Mouse (Mus musculus): ENCODE measurements around the gene Vegfb. TPM values are rescaled to one million over a fixed set of nuclear protein-coding genes. Genes with fewer than 3 reads are reported as not detected.
"Not testable (repeated sequence)": the region's sequence is repeated elsewhere in the genome, so short reads cannot be mapped to it uniquely, and the experiment has no call there.

Gene Vegfb
- total RNA-seq, 1 experiment from 2014 or later, result 9.2 TPM

DNA sequence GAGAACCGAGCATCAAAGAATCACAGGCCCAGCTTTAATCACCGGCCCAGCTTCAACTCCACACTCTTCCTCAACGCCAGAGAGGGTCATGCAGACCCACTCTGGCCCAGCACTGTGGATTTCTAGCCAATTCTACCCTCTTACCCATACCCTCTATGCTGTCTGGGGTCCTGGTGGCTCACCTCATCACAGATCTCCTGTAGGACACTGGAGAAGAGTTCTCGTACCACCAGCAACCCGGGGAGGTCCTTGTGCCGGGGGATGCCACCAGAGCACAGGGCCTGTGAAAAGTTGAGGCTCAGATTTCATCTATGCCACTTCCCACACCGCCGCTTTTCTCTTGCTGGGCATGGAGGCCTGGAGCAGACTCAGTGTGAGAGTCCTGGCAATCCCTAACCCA is 7.0 kb upstream of the Vegfb start:
- no peak for ATAC-seq (replicated peaks in 1 of 2; ENCODE audit: insufficient read depth in 1 of 2, low FRiP score in 2 of 2, low TSS enrichment in 1 of 2, low read depth in 1 of 2, poor library complexity in 2 of 2, severe bottlenecking in 2 of 2)

GRCm38 (mm10) chr19:6994002-6994401 is 6.6 kb upstream of the Vegfb start:
- ATAC-seq (replicated peaks in 1 of 2; ENCODE audit: insufficient read depth in 1 of 2, low FRiP score in 2 of 2, low TSS enrichment in 1 of 2, low read depth in 1 of 2, poor library complexity in 2 of 2, severe bottlenecking in 2 of 2), result no peak

- ATAC-seq (replicated peaks in 1 of 2; ENCODE audit: insufficient read depth in 1 of 2, low FRiP score in 2 of 2, low TSS enrichment in 1 of 2, low read depth in 1 of 2, poor library complexity in 2 of 2, severe bottlenecking in 2 of 2), result no peak
Observed at GRCm38 (mm10) chr19:6993011-6993770, 5.7 kb upstream of the Vegfb start.

DNA sequence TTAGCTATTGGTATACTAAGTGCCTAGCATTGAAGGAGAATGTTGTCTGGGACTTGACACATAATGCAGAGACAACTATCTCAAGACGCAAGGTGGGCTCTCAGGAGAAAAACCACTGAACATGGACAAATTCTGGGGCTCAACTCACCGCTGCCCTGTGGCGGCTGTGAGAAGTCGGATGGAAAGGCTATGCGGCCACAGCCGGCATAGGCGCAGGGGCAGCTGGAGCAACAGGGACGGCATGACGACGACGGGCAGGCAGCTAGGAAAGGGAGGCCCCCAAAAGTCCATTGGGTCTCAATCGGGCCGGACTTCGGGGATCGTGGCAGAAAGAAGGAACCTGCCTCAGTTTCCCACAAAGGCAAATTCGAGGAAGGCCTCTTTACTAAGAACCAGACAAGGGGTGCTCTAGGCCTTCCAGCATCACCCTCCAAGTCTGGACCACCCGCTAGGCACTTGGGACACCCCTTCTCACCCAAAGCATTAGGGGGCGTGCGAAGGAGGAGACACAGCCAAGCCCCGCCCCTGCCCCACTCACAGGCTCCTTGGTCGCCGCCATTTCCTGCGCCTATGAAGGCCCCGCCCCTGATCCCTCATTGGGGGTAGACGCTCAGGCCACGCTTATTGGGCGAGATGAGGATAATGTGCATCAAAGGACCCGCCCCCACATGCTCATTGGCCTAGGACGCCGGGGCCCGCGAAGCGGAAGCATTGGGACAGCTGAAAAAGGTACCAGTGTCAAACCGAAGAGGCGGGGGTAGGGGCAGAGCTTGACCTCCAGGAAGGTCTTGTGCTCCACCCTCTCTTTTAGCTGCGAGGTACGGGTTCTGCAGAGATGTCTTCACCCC is 4.8 kb upstream of the Vegfb start, which contains the start of gene Dnajc4:
TSS of gene Dnajc4 (minus strand) at position 562 of the 848 bp plus-strand sequence.
- ATAC-seq (replicated peaks in 1 of 2; ENCODE audit: insufficient read depth in 1 of 2, low FRiP score in 2 of 2, low TSS enrichment in 1 of 2, low read depth in 1 of 2, poor library complexity in 2 of 2, severe bottlenecking in 2 of 2), result peak; percentile 96 to 97

DNA sequence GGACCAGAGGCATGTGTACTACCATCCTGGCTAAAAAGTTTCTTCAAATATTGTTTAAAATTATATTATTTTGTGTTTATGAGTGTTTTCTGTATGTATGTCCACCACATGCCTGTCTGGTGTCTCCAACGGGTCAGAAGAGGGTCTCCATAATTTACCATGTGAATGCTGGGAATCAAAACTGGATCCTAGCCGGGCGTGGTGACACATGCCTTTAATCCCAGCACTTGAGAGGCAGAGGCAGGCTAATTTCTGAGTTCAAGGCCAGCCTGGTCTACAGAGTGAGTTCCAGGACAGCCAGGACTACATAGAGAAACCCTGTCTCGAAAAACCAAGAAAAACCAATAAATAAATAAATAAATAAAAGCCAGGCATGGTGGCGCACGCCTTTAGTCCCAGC is 3.7 kb upstream of the Vegfb start:
- not testable (repeated sequence) for ATAC-seq (replicated peaks in 1 of 2; ENCODE audit: insufficient read depth in 1 of 2, low FRiP score in 2 of 2, low TSS enrichment in 1 of 2, low read depth in 1 of 2, poor library complexity in 2 of 2, severe bottlenecking in 2 of 2)

DNA sequence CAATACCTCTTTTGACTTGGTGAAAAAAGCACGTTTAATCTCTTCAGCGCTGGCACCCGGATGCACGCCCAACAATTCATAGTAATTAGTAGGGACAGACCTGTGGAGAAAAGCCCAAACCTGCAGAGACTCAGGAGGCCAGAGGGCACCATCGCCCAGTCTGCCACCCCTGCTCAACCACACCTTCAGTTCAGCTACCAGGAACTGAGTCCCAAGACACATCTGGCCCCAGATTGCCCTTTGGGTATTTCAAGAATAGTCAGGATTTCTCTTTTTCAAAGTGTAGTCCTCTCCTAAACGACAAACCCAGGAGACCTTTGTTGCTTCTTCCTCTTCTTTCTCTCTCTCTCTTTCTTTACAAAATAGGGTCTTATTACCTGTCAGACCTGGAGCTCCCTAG is 3.3 kb upstream of the Vegfb start:
- no peak for ATAC-seq (replicated peaks in 1 of 2; ENCODE audit: insufficient read depth in 1 of 2, low FRiP score in 2 of 2, low TSS enrichment in 1 of 2, low read depth in 1 of 2, poor library complexity in 2 of 2, severe bottlenecking in 2 of 2)

DNA sequence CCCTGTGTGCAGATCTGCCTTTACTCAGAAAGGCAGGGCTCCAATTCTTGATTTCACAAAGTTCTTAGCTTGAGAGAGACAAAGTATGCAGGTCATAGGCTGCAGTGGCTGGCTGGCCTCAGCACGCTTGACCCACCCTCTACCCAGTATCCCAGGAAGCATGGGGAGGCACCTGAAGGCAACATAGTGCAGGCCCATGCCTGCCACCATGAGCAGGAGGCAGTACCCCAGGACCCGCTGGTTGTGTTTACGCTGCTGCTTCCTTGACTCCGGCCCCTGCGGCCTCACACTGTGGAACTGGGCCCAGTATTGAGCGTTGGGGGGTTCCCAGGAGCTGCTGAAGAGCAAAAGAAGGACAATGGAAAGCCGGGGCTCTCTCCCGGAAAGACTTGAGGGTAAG is 1.8 kb upstream of the Vegfb start:
- no peak for ATAC-seq (replicated peaks in 1 of 2; ENCODE audit: insufficient read depth in 1 of 2, low FRiP score in 2 of 2, low TSS enrichment in 1 of 2, low read depth in 1 of 2, poor library complexity in 2 of 2, severe bottlenecking in 2 of 2)

DNA sequence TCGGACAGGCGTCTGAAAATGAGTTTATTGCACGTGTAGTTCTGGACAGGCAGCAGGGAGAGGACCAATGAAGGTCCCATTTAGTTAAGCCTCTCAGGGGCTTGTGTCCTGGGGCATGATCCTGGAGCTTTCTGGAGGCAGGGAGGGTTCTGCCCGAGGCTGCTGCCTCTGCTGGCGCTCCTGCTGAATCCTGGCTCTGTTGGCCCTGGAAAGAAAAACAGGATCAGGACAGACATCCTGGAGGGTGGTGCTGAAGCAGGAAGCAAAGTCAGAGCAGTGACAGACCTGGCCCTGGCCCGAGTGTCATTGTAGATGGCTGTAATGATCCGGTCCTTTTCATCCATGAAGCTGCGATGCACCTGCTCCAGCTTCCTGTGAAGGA is 444 bp upstream of the Vegfb start:
- ATAC-seq (replicated peaks in 1 of 2; ENCODE audit: insufficient read depth in 1 of 2, low FRiP score in 2 of 2, low TSS enrichment in 1 of 2, low read depth in 1 of 2, poor library complexity in 2 of 2, severe bottlenecking in 2 of 2), result no peak

GRCm38 (mm10) chr19:6985951-6986708 is 1.3 kb downstream of the Vegfb start:
- ATAC-seq (replicated peaks in 1 of 2; ENCODE audit: insufficient read depth in 1 of 2, low FRiP score in 2 of 2, low TSS enrichment in 1 of 2, low read depth in 1 of 2, poor library complexity in 2 of 2, severe bottlenecking in 2 of 2), result no peak; a peak in 1 of 4 replicates

- no peak for ATAC-seq (replicated peaks in 1 of 2; ENCODE audit: insufficient read depth in 1 of 2, low FRiP score in 2 of 2, low TSS enrichment in 1 of 2, low read depth in 1 of 2, poor library complexity in 2 of 2, severe bottlenecking in 2 of 2)
Observed at GRCm38 (mm10) chr19:6985300-6985699, 2.2 kb downstream of the Vegfb start.

- ATAC-seq (replicated peaks in 1 of 2; ENCODE audit: insufficient read depth in 1 of 2, low FRiP score in 2 of 2, low TSS enrichment in 1 of 2, low read depth in 1 of 2, poor library complexity in 2 of 2, severe bottlenecking in 2 of 2), result no peak
Observed at GRCm38 (mm10) chr19:6983621-6984020, 3.8 kb downstream of the Vegfb start.

GRCm38 (mm10) chr19:6981465-6981864 is 6.0 kb downstream of the Vegfb start:
- no peak for ATAC-seq (replicated peaks in 1 of 2; ENCODE audit: insufficient read depth in 1 of 2, low FRiP score in 2 of 2, low TSS enrichment in 1 of 2, low read depth in 1 of 2, poor library complexity in 2 of 2, severe bottlenecking in 2 of 2)

GRCm38 (mm10) chr19:6980381-6981093 is 6.9 kb downstream of the Vegfb start, which contains the start of gene Fkbp2:
Fkbp2 (minus strand) TSS chr19:6980501.
- peak; percentile 63 for ATAC-seq (replicated peaks in 1 of 2; ENCODE audit: insufficient read depth in 1 of 2, low FRiP score in 2 of 2, low TSS enrichment in 1 of 2, low read depth in 1 of 2, poor library complexity in 2 of 2, severe bottlenecking in 2 of 2)

DNA sequence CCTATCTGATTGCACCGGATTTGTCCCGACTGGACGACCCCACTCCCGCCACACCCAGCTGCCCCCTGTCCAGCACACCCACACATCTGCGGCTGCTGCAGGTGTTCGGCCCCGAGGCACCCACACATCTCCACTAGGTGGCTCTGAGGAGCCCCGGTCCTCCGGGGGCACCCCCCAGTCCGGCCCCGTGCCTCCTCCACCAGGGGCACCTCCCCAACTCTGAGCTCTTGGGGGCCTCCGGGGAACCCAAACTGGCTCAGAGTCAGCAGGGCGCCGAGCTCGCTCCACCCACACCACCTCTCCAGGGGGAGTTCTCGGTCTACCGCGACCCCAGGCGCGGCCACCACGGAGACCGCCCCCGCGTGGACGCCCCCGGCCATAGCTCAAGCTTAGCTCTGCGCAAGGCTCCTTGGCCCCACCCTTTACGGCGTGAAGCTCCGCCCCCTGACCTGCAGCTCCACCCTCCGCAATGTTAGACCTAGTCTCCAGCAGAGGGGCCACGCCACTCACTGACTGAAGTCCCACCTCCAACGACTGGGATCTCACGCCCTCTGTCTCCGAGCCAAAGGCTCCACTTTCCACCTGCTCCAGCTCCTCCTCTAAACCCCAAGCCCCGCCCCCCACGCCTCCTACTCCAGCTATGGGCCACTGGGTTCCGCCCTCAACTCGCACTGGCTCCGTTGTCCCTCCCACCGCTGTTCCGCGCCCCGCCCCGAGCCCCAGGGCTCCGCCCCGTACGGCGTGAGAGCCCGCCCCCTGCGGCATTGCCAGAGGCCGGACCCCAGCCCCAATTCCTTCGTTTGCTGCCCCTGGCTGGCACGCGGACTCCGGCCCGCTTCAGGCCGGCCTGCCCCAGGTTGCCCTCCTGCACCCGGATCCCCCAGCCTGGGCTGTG is 7.7 kb downstream of the Vegfb start:
- ATAC-seq (replicated peaks in 1 of 2; ENCODE audit: insufficient read depth in 1 of 2, low FRiP score in 2 of 2, low TSS enrichment in 1 of 2, low read depth in 1 of 2, poor library complexity in 2 of 2, severe bottlenecking in 2 of 2), result peak; percentile 87 to 90

DNA sequence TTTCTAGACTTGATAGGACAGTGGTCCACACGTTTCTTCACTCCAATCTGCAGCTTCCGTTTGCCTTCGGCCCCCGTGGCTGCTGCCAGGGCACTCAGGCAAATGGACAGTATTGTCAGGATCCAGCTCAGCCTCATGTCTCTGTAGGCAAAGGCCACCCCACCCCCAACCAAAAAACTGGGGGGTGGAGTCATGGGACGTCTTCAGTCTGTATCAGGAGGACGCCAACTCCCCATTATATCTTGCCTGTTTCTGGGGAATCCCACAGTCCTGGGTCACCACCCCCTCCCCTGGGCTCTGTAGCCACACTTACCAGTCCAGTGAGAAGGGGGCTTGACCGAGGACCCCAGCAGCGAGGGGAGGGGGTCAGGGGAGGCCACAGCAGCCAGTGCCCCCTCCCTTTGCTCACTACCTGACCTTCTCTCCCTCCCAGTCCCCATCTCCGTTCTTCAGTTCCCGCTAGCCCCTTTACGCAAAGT is 8.4 kb downstream of the Vegfb start:
- no peak for ATAC-seq (replicated peaks in 1 of 2; ENCODE audit: insufficient read depth in 1 of 2, low FRiP score in 2 of 2, low TSS enrichment in 1 of 2, low read depth in 1 of 2, poor library complexity in 2 of 2, severe bottlenecking in 2 of 2)

GRCm38 (mm10) chr19:6978639-6978974 is 8.8 kb downstream of the Vegfb start:
- ATAC-seq (replicated peaks in 1 of 2; ENCODE audit: insufficient read depth in 1 of 2, low FRiP score in 2 of 2, low TSS enrichment in 1 of 2, low read depth in 1 of 2, poor library complexity in 2 of 2, severe bottlenecking in 2 of 2), result no peak
